Mouse (Mus musculus): ENCODE results near the gene Fstl4.
A peak's percentile ranks its signal among the peaks of the same experiment; 100 is the strongest.

Gene Fstl4

DNA sequence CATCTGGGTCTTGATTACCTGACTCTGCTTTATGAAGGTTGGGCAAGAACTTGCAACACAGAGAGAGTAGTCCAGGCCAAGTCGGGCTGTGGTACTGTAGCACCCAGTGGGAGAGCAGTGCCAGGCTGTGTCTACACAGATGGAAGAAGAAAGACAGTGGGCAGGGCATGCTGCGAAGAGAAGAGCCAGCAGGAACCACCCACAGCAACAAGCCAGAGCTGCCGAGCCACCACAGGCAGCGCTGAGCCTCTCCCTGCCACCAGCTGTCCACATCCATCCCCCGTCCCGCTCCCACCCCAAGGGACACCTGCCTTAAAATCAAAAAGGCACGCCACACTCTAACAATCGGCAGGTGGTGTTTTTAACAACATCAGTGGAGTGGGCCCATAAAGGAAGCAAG, 332.9 kb downstream of the Fstl4 start:
- no peak for DNase-seq

DNA sequence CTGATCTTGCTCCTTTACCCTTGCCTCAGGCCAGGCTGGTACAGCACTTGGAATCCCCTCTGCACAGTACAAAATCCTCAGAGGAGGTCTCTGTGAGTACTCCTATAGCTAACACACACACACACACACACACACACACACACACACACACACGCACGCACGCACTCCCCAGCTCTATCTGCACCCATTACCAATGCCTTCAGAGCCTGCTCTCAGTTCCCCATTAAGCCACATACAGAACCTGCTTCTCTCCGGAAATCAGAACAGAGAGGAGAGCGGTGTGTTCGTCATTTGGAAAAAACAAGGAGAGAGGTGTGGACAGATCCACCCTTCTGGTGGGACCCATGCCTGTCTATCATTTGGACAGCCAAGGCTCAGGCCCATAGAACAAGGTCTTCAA, 333.4 kb downstream of the Fstl4 start:
- no peak for DNase-seq

GRCm38 (mm10) chr11:53098780-53099198, 334.4 kb downstream of the Fstl4 start:
- peak; percentile 41 for DNase-seq

- DNase-seq: peak; percentile 29
These were observed 334.9 kb downstream of the Fstl4 start for GRCm38 (mm10) chr11:53099322-53099721.

- no peak for DNase-seq
These were observed 337.3 kb downstream of the Fstl4 start for GRCm38 (mm10) chr11:53101732-53102131.

- DNase-seq: no peak
These were observed 339.3 kb downstream of the Fstl4 start for GRCm38 (mm10) chr11:53103601-53104325.

DNA sequence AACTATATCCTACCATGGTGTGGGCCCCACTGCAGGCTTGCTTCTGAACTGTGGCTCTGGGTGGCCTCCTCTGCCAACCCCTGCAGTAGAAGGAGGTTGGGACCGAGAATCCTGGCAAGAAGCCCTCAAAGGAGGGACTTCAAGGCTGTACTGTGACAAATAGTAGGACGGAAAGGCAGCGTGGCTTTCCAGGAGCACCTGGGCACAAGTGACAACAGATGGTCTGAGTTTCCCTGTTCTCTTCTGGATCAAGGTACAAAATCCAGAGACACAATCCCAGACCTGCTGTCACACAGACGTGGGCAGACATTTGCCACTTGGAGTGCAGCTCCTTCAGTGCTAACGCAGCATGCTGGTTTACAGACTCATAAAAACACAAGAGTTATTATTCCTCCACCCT, 343.3 kb downstream of the Fstl4 start:
- peak; percentile 75 for DNase-seq

DNA sequence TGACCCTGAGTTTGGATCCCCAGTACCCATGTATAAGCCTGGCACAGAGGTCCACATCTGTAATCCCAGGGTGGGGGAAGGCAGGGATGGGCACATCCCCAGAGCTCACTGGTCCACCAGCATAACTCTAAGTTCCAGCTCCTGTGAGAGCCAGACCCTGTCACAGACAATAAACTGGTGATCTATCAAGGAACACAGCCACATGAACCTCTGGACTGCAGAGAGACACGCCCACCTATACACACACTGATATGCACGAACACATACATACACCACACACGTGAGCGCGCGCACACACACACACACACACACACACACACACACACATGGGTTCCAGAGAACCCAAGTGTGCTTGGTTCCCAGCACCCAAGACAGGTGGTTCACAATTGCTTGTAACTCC, 344.4 kb downstream of the Fstl4 start:
- no peak for DNase-seq

GRCm38 (mm10) chr11:53109701-53110467, 345.4 kb downstream of the Fstl4 start:
- no peak for DNase-seq

GRCm38 (mm10) chr11:53115711-53116110, 351.3 kb downstream of the Fstl4 start:
- DNase-seq: no peak

DNA sequence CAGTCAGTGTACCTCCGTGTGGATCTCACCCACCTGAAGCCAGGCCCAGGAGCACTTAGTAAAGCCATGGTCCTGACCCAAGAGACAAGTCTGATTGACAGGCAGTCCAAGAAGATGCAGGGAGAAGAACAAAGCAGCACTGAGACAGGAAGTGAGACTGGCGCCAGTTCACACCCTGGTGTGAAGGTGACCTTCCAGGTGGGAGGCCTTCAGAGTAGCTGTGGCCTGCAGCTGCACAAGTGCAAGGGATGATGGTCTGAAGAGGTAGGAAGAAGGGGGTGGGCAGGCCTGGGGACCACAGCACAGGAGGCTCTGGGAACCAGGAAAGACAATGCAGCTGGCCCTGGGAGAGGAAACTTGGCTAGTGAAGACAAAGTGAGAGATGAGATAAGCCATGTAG, 351.9 kb downstream of the Fstl4 start:
- DNase-seq: no peak

DNA sequence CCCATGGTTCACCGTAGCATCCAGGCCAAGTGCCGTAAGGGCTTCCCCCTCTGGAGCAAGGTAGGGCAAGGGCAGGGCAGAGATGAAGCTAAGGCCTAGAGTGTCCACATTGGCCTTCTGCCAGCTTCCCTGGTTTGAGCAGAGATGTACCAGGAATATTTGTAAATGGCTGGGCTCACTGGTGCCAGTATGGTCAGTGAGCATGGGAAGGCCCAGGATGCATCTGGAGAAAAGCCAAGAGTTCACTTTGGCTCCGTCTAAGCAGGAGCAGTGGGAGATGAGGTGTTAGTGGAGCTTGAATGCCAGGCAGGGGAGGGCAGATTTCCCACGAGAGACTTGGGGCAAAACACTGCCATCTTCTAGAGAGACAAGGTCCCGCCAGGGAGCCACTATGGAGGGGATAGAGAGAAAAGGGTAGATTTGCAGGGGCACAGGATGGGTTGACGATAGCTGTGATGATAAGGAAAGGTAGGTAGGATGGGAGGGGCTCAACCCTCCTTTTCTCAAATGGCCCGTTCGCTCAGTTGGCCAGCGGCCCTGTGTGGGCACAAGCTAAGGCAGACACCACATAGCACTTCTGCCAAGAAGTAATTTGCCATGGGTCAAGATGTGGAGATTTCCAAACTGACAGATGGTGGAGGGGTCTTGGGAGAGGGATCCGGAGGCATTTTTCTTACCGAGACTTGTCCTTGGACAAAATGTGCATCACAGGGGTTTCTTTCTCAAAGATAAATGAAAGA, 354.0 kb downstream of the Fstl4 start:
- peak; percentile 66 for DNase-seq

GRCm38 (mm10) chr11:53119966-53120365, 355.5 kb downstream of the Fstl4 start:
- DNase-seq: no peak

- no peak for DNase-seq
These were observed 356.8 kb downstream of the Fstl4 start for GRCm38 (mm10) chr11:53121208-53121607.

DNA sequence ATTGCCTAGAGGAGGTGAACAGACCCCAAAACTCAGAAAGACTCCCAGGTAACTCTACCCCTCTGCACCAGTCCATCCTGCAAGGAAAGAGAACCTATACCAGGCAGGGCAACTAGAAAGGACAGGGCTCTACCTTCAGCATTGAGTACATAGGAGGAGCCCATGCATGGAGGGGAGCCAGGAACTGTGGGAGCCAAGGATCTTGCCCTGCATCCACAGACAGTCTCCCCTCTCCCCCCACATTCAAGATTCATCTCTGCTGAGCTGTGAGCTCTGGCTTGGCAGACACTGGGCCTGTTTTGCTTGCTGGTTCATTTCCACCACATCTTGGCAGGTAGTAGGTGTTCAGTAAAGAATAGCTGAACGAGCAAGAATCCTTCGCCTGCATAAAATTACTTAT, 360.4 kb downstream of the Fstl4 start:
- no peak for DNase-seq

DNA sequence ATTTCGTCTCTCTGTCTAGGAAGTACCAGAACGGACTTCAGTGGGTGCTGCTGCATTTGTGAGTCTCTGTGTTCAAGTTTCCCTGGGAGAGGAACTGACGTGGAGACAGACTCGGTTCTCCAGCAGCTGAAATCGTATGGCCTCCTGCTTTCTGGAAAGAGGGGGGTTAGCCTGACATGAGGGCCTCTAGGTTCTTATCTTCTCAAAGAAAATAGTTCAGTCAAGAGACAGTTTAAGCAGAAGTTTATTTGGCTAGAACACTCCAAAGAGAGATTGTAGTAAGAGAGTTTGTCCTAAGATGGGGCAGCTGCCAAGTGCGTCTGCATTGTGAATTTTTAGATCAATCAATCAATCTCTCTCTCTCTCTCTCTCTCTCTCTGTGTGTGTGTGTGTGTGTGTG, 362.2 kb downstream of the Fstl4 start:
- no peak for DNase-seq

DNA sequence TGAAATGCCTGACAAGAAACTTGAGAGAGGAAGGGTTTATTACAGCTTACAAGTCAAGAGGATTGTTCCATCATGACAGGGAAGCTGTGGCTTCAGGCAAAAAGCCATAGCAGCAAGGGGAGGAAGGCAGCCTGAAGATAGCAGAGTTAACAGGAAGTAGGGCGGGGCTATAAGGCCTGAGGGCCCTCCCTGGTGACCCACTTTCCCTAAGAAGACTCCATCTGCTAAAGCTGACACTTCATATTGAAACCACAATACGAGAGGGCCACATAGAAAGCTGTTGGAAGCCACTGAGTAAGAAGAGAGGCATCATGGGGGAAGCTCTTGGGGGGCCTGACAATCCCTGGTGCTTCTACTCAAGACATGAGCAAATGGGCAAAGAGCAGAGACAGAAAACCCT, 364.2 kb downstream of the Fstl4 start:
- DNase-seq: no peak

DNA sequence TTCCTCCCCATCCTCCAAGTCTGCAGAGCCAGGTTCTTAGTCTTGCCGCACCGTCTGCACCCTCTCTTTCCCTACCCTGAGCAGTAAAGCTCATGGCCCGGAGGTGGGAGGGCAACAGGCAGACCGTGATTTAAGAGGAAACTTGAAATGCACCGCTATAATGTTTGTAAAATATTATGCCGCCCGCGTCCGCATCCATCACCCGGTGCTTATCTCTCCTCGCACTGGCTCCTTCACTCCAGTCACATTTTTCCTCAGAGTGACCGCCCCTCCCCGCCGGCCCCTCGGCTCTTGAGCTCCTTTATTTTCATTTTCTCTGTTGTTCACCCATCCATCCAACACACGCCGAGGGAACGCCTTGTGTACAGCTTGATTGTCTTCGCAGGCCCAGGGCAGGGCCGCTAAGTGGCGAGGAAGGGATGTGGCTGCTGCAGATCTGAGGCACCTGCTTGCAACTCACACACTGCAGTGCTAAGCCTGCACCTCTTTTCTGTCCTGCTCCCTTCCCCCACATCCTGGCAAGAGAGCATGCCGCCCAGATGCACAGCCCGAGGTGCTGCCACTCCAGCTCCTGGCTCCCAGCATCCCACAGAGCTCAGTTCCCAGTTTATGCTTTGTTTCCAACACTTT, 368.1 kb downstream of the Fstl4 start:
- DNase-seq: no peak

GRCm38 (mm10) chr11:53136371-53136770, 371.9 kb downstream of the Fstl4 start:
- DNase-seq: no peak

DNA sequence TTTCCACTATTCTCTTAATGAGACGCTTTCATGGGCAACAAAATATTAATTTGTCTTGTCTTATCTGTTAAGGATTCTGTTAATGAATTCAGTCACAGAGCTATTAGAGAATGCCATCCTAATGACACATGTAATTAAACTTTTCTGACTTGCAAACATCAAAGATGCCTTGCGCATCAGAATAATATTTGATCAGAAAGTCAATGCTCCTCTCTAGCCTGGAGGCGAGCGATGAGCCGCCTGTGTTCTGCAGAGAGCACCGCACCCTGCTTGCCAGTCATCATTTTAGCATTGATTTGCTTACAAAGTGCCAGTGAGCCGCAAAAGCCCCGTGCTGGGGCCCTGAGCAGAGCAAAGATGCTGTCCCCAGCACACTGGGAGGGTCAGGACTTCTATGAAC, 372.9 kb downstream of the Fstl4 start:
- no peak for DNase-seq

DNA sequence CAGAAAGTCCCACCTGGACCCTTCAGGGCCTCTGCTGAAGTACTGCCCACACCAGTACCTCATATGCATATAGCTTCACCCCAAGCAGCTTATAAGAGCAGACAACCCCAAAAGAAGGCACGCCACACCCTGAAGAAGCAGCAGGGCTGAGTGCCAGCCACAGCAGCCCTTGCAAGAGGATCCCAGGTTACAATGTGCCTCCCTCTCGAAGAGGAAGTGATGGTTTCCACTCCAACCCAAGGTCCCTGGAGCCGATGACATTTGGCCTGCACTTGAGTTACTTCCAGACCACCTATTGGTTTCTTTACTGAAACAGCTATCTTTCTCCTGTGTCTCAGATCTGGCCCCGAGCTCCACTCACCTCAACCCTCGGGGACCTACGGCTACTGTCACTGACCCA, 373.8 kb downstream of the Fstl4 start:
- no peak for DNase-seq

GRCm38 (mm10) chr11:53139666-53140065, 375.2 kb downstream of the Fstl4 start:
- DNase-seq: no peak

DNA sequence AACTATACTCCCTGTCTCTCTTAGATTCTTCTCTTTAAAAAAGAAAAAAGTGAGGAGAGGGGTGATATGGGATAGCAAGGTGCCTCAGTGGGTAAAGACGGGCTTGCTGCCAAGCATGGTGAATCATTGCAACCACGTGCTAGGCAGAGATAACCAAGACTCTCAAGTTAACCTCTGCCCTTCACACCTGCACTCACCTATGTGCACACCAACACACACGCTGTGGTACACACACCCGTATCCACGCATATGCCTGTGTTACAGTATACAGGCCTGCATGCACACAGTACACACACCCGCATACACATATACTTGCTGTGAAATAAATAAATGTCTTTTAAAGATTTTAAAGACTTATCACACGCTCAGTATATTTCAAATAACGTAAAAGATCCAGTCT, 375.8 kb downstream of the Fstl4 start:
- no peak for DNase-seq
